ENCODE assay signal across 8 mouse cellular contexts in the genomic region with DNA sequence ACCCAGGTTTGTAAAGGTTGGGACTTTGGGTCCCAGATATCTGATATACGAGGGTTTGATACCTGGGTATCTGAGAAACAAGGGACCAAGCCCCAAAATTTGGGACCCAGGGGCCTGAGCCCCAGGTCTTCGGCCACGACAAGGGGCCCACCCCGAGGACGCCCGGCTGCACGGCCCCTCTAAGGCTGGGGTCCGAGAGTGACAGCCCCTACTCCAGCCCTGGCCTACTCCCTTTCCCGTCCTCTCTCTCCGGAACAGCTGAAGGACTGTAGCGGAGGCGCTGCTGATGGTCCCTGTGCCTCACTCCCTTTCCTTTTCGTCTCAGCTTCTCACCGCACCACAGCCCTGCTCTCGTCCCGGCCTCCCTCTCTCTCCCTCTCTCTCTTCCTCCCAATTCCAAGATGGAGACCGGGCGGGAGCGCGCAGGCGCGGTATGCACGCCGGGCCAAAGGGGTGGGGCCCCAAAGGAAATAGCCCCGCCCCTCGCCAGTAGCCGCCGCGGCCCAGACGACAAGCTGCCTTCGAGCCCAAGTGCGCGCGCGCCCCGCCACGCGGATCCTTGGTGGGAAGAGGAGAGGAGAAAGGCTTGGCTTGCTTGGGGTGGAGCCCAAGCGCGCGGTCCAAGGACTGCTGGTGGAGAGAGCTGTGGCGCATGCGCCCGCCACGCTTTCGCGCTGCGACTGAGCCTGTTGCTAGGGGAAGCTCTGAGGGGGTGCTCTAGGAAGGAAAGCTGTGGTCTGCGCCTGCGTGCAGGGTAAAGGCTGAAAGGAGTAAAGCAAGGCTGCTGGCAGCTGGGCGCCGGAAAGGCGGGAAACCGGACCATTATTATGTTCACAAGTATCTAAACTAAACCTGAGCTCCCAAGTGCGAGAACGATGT. TPM values are rescaled to one million over a fixed set of nuclear protein-coding genes. Genes with fewer than 3 reads are reported as not detected.
DNase-seq lines count a peak whose midpoint lies in the region; ATAC-seq and TF ChIP-seq lines count a peak whose summit lies in the region.

Gene Taok2, minus strand, starts transcription at position 418 of the 879 bp plus-strand sequence.

- H3K4me3 ChIP-seq in G1E (ENCODE audit: low read depth, low read length): peak within 1 kb of the TSS; percentile 90
- H3K4me3 ChIP-seq in forebrain, postnatal 0 days (ENCODE audit: low read depth, low read length): peak within 1 kb of the TSS; percentile 81
- peak within 1 kb of the TSS; percentile 88 for H3K4me3 ChIP-seq in lung, embryonic 15.5 days

- peak within 1 kb of the TSS; percentile 97 for H3K27ac ChIP-seq in forebrain, postnatal 0 days (ENCODE audit: low read depth, low read length)
- H3K27ac ChIP-seq in lung, embryonic 15.5 days: peak within 1 kb of the TSS; percentile 96

- peak; percentile 93 for ATAC-seq in G1E (ENCODE audit: extremely low read depth, insufficient number of reproducible peaks, low FRiP score, poor library complexity, severe bottlenecking)
- ATAC-seq in forebrain, postnatal 0 days: peak; percentile 98
- peak; percentile 96 for ATAC-seq in lung, embryonic 15.5 days (ENCODE audit: borderline replicate concordance, extremely low read depth, low FRiP score, low TSS enrichment)

- H3K4me2 ChIP-seq in forebrain, postnatal 0 days (ENCODE audit: low read depth): peak within 1 kb of the TSS; percentile 98
- peak within 1 kb of the TSS; percentile 83 for H3K4me2 ChIP-seq in lung, embryonic 15.5 days

- peak within 1 kb of the TSS; percentile 96 for H3K9ac ChIP-seq in forebrain, postnatal 0 days
- peak within 1 kb of the TSS; percentile 97 for H3K9ac ChIP-seq in lung, embryonic 15.5 days

- peak; percentile 88 for DNase-seq in G1E (ENCODE audit: low spot score)
- DNase-seq in cerebellum, adult 18-20 months: peak; percentile 98 to 99
- DNase-seq in forebrain, postnatal 0 days: peak; percentile 99
- DNase-seq in heart, postnatal 4 days: peak; percentile 98
- DNase-seq in layer of hippocampus, adult 8-10 months (ENCODE audit: low spot score in 2 of 2): peak; percentile 98
- DNase-seq in ovary, adult 18-20 months (ENCODE audit: low spot score): peak; percentile 99
- peak; percentile 96 for DNase-seq in thymus, postnatal 0 days (ENCODE audit: low spot score)

- no peaks in the 10 kb centered on the region for H3K9me3 ChIP-seq in G1E (replicated peaks)
- H3K9me3 ChIP-seq in forebrain, postnatal 0 days (ENCODE audit: low read length): no peaks in the 10 kb centered on the region
- H3K9me3 ChIP-seq in lung, embryonic 15.5 days: no peaks in the 10 kb centered on the region

- no peaks in the 10 kb centered on the region for H3K27me3 ChIP-seq in G1E (ENCODE audit: insufficient read depth, low read length)
- no peaks in the 10 kb centered on the region for H3K27me3 ChIP-seq in forebrain, postnatal 0 days (ENCODE audit: insufficient read depth, low read length)
- no peaks in the 10 kb centered on the region for H3K27me3 ChIP-seq in lung, embryonic 15.5 days

- WGBS in forebrain, postnatal 0 days: under 1% methylated on average over 56 of the region's 56 CpGs
- under 1% methylated on average over 56 of the region's 56 CpGs for WGBS in lung, embryonic 15.5 days

- TF ChIP-seq CTCF in G1E (IDR thresholded peaks at IDR 0.05; ENCODE audit: low read depth, low read length): no peak
- 0 out of 2 replicates have a peak, but pooled peaks have one; percentile 25 for TF ChIP-seq CTCF in forebrain, postnatal 0 days (IDR thresholded peaks at IDR 0.05; ENCODE audit: low read depth)

- H3K4me1 ChIP-seq in G1E (ENCODE audit: insufficient read depth, low read depth, low read length): peaks cover 45% of the 10 kb centered on the region
- H3K4me1 ChIP-seq in forebrain, postnatal 0 days (ENCODE audit: insufficient read depth): peaks cover 26% of the 10 kb centered on the region
- H3K4me1 ChIP-seq in lung, embryonic 15.5 days: peaks cover 30% of the 10 kb centered on the region

- peaks cover 73% of the 10 kb centered on the region for H3K36me3 ChIP-seq in G1E (replicated peaks)
- H3K36me3 ChIP-seq in forebrain, postnatal 0 days (ENCODE audit: insufficient read depth): peaks cover 11% of the 10 kb centered on the region
- H3K36me3 ChIP-seq in lung, embryonic 15.5 days: peaks cover 9% of the 10 kb centered on the region

RNA-seq across cellular contexts. Expression of gene Taok2, which starts in this region (rescaled TPM):
- 42.9 and 53.6 TPM in 2 replicates for total RNA-seq in G1E (2014; fragmentation: Nextera tagmentation)
- 36.2 and 38.3 TPM in 2 replicates for total RNA-seq in G1E (2017)
- 181 and 222 TPM in 2 replicates for polyA plus RNA-seq in G1E (2012)
- 100 and 110 TPM in 2 replicates for total RNA-seq in forebrain, postnatal 0 days (2014; rRNA removed)
- polyA plus RNA-seq in forebrain, postnatal 0 days (2015; fragmentation: Nextera tagmentation; extraction: Ambion mirVana): 30.5 and 42.6 TPM in 2 replicates
- 10 to 100 TPM; 65.0 to 66.5 TPM for total RNA-seq in heart, postnatal 4 days (2021)
- 100 to 1,000 TPM; 146 to 179 (median 151) TPM for total RNA-seq in layer of hippocampus, adult 8-10 months (2022)
- polyA plus RNA-seq in lung, embryonic 15.5 days (2015; fragmentation: Nextera tagmentation; extraction: Ambion mirVana): 48.0 and 55.0 TPM in 2 replicates
- polyA plus RNA-seq in thymus, postnatal 0 days (2015; fragmentation: Nextera tagmentation; extraction: Ambion mirVana): 21.2 and 26.6 TPM in 2 replicates

Comparison
In these comparisons a context has a peak if more than half of its experiments do, and no peak if none do; other contexts are left out.
1. Peak in every context shown above with its lines: DNase-seq, ATAC-seq, H3K4me3 ChIP-seq and H3K27ac ChIP-seq.